Mouse (Mus musculus): ENCODE results near the gene Irgc1.

DNA sequence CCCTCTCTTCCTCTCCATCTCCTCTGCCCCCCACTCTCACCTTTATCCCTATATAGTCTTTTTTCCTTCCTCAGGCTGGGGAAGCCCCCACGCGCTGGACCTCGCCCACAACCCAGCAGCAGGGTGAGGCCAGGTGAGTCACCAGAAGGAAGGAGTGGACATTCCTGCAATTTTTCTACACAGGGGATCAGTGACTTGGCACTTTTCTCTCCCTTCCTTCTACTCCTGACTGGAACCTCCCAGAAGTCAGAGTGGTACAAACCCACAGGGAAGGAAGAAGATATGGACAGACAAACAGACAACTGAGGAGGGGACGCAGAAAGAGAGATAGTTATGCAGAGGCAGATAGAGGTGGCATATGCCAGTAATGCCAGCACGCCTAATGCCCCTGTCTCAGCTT lies 7.3 kb upstream of the Irgc1 start:
- TF ChIP-seq CTCF (IDR thresholded peaks at IDR 0.05; ENCODE audit: borderline replicate concordance, extremely low read depth, insufficient read depth, insufficient read length): no peak
- no peak for TF ChIP-seq POLR2A (IDR thresholded peaks at IDR 0.05; ENCODE audit: borderline replicate concordance, extremely low read depth, insufficient read depth, insufficient read length, poor library complexity, severe bottlenecking)

Data from brain, embryonic 14.5 days (tissue).